In genomic region chr2:137308116-137308515, GRCm38 (mm10) we compare ENCODE assay signal across 21 mouse cellular contexts.
A peak's percentile ranks its signal among the peaks of the same experiment; 100 is the strongest.
DNase-seq lines count a peak whose midpoint lies in the region; ATAC-seq lines count a peak whose summit lies in the region.
"Had no signal": no experiment of that assay in that cellular context is flagged by ENCODE, and none has a peak within 500 bp of the region (broad histone marks: within the 10 kb centered on the region; RNA-seq: fewer than 3 reads in every experiment).

No protein-coding gene starts in this region.

- H3K27me3 ChIP-seq in neural tube, embryonic 13.5 days, result no peaks in the 10 kb centered on the region
- H3K27me3 ChIP-seq in limb, embryonic 11.5 days (ENCODE audit: control insufficient read depth, insufficient read depth, low read length), result no peaks in the 10 kb centered on the region
- H3K27me3 ChIP-seq: embryonic facial prominence, embryonic 12.5 days; forebrain, embryonic 15.5 days had no signal

- no peaks in the 10 kb centered on the region for H3K4me1 ChIP-seq in neural tube, embryonic 13.5 days (replicated peaks)
- H3K4me1 ChIP-seq in limb, embryonic 11.5 days (ENCODE audit: control insufficient read depth, insufficient read depth, low read length), result no peaks in the 10 kb centered on the region
- H3K4me1 ChIP-seq: embryonic facial prominence, embryonic 12.5 days; forebrain, embryonic 15.5 days; heart, embryonic 12.5 days; hindbrain, embryonic 10.5 days had no signal

- no peak overlapping the region for H3K4me3 ChIP-seq in neural tube, embryonic 13.5 days
- H3K4me3 ChIP-seq in limb, embryonic 11.5 days (ENCODE audit: low read depth, low read length), result no peak overlapping the region
- H3K4me3 ChIP-seq: embryonic facial prominence, embryonic 12.5 days; forebrain, embryonic 15.5 days; heart, adult 2 months; heart, embryonic 12.5 days; hindbrain, embryonic 10.5 days had no signal

- H3K27ac ChIP-seq in neural tube, embryonic 13.5 days (replicated peaks), result no peak overlapping the region
- no peak overlapping the region for H3K27ac ChIP-seq in limb, embryonic 11.5 days (replicated peaks; ENCODE audit: low read depth, low read length)
- H3K27ac ChIP-seq: embryonic facial prominence, embryonic 12.5 days; forebrain, embryonic 15.5 days; heart, adult 2 months; hindbrain, embryonic 10.5 days; hindbrain, embryonic 14.5 days had no signal

- H3K4me2 ChIP-seq in neural tube, embryonic 13.5 days, result no peak overlapping the region
- no peak overlapping the region for H3K4me2 ChIP-seq in limb, embryonic 11.5 days (ENCODE audit: low read depth, severe bottlenecking)
- H3K4me2 ChIP-seq: embryonic facial prominence, embryonic 12.5 days; forebrain, embryonic 15.5 days; heart, embryonic 12.5 days; hindbrain, embryonic 14.5 days had no signal

- DNase-seq in embryo, embryonic 10.5 days (ENCODE audit: low spot score), result peak; percentile 20
- no peak for DNase-seq in embryo, embryonic 10 days (ENCODE audit: low spot score)
- DNase-seq in neural tube, embryonic 10.5 days (ENCODE audit: extremely low spot score, low spot score), result no peak
- DNase-seq in limb, embryonic 11.5 days (ENCODE audit: low spot score), result peak; percentile 23
- DNase-seq: adrenal gland, postnatal 10 days; B cell, adult 2 months; cerebellum, adult 11 months; cerebellum, adult 8-10 months; cerebellum, postnatal 14 days; gastrocnemius, postnatal 10 days; heart, adult 2 months had no signal

- no peaks in the 10 kb centered on the region for H3K9me3 ChIP-seq in neural tube, embryonic 13.5 days
- no peaks in the 10 kb centered on the region for H3K9me3 ChIP-seq in limb, embryonic 11.5 days (ENCODE audit: control insufficient read depth, low read length)
- H3K9me3 ChIP-seq: embryonic facial prominence, embryonic 12.5 days; forebrain, embryonic 15.5 days; heart, embryonic 12.5 days; hindbrain, embryonic 10.5 days had no signal

- 75% methylated on average over 9 of the region's 9 CpGs for WGBS in neural tube, embryonic 13.5 days
- 30% methylated on average over 9 of the region's 9 CpGs for WGBS in limb, embryonic 11.5 days

- no peaks in the 10 kb centered on the region for H3K36me3 ChIP-seq in neural tube, embryonic 13.5 days
- no peaks in the 10 kb centered on the region for H3K36me3 ChIP-seq in limb, embryonic 11.5 days (ENCODE audit: control insufficient read depth, insufficient read depth, low read length)
- H3K36me3 ChIP-seq: embryonic facial prominence, embryonic 12.5 days; forebrain, embryonic 15.5 days; G1E; heart, embryonic 12.5 days; hindbrain, embryonic 10.5 days had no signal

- peak; percentile 43; the same call in 1 of the 2 replicates for ATAC-seq in neural tube, embryonic 13.5 days (ENCODE audit: low read depth)
- ATAC-seq in limb, embryonic 11.5 days (ENCODE audit: insufficient number of reproducible peaks, low FRiP score, low TSS enrichment, low read depth), result no peak
- ATAC-seq in monocyte, adult 5-6 weeks (replicated peaks; ENCODE audit: insufficient number of reproducible peaks, low FRiP score, low TSS enrichment, poor library complexity, severe bottlenecking), result no peak
- no peak for ATAC-seq in inflammation-experienced regulatory T-cells, adult 6 months
- ATAC-seq: CD4-positive, CD25-positive, alpha-beta regulatory T cell, adult 4 months; forebrain, embryonic 15.5 days had no signal

- no peak overlapping the region for H3K9ac ChIP-seq in neural tube, embryonic 13.5 days
- no peak overlapping the region for H3K9ac ChIP-seq in limb, embryonic 11.5 days (ENCODE audit: low read length)
- H3K9ac ChIP-seq: embryonic facial prominence, embryonic 12.5 days; forebrain, embryonic 15.5 days; heart, embryonic 12.5 days; hindbrain, embryonic 14.5 days had no signal

Comparison
In these comparisons a context has a peak if more than half of its experiments do, and no peak if none do; other contexts are left out.
1. DNase-seq: peak in embryo, embryonic 10.5 days (single experiment) and limb, embryonic 11.5 days (single experiment); none in embryo, embryonic 10 days (single experiment) and neural tube, embryonic 10.5 days (single experiment).